Mouse (Mus musculus) mature B cell (primary cell): Measurements from ENCODE around the gene Fgfr2.
"Not testable (repeated sequence)": the region's sequence is repeated elsewhere in the genome, so short reads cannot be mapped to it uniquely, and the experiment has no call there.

Source experiments
- in situ Hi-C: fragments of 300-500 bp; cut with MboI; formaldehyde crosslinking; loops from 2 replicates; pipeline ENCODE4 v1.14.3; 2019

The Fgfr2 gene

DNA sequence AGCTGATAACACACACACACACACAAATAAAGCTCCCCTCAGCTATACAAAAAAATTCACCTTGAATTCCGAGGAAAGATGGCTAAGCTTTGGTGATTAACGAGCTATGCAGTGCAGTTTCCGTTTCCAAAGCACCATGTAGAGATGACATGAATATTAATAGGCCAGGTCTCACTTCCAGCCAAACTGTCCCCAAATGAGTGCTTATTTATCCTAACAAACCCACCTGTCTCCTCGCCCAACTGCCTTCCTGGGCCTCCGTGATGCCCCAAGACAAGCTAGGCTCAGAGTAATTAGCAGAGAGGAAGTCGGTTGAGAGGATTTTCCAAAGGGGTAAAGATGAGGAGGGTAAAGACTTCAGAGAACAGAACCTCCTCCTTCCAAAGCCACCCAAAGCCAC is 2652.1 kb downstream of the Fgfr2 start:
- in situ Hi-C loops: no loop called here

DNA sequence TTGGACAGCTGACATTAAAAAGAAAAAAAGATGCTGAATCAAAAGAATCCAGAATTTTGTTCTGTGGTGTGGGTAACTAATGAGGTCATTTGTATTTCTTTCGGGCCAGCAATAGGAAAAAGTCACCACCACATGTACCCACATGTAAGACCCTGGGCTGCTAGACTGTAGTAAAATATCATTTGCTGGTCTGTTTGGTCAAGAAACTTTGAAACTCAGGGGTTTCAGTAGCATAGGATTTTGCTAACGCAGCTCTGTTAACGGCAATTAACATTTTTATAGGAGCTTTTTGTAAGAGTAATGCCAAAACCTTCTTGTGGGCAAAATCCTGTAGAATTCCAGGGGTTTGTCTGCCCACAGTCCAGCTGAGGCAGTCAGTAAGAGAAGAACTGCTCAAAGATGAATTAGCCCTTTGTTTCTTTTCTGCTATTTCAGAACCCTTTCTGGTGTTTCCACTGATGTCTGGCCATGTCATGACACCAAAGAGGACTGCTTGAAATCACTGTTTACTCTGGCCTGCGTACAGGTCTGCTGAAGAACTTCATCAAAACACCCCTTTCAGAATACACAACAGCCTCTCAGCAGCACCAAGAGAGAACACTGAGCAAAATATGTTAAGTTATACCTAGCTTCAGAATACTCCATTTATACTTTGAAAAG is 2667.4 kb downstream of the Fgfr2 start:
- in situ Hi-C loops: no loop called here

DNA sequence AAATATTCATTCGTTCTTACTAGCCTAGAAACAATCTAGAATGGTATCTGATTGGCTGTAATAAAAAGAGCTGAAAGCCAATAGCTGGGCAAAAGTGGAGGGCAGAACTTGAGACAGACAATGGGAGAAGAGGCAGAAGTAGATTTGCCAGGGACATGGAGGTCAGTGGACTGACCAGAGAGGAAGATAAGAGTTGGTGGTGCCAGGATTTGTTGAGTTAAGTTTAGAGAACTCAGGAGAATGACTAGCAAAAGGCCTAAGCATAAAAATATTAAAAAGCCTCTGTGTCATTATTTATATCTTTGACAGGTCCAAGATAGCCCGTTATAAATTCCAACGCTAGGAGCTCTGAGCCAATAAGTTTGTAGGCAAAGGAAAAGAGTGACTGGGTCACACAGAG is 2668.9 kb downstream of the Fgfr2 start:
- in situ Hi-C loops: no loop called here

DNA sequence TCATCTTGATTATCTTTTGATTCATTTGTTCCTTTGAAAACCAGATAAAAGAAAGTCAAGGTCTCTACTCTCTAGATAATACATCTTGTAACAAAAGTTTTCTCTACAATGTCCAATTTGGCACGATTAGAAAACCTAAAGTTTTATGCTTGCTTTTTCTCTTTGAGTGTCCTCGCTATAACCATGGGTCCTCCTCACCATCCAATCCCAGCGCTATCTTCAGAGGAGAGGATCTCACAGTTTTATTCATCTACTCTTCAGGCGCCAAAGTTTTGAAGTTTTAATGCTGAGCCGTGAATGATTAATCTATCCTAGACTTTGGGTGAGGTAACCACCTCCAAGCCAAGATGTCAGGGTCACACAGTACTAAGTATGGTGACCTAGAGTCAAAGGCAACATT is 2687.4 kb downstream of the Fgfr2 start:
- in situ Hi-C loops: no loop called here

DNA sequence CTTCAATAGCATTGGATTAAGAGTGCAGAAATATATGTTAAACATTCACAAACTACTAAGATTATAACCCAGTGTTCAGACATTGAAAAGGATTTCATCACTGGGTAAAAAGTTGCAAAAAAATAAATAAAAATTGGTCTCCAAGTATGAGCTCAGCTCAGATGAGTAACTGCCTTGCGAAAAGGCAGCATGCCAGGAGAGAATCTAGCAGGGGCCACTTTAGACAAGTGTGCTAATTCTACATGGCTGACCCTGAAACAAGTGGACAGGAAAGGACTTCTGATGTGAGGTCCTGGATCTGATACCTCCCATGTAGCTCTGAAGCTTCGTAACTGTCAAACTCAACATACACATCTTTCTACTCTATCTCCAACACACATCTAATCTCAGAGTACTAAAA is 2691.0 kb downstream of the Fgfr2 start:
- in situ Hi-C loops: no loop called here

DNA sequence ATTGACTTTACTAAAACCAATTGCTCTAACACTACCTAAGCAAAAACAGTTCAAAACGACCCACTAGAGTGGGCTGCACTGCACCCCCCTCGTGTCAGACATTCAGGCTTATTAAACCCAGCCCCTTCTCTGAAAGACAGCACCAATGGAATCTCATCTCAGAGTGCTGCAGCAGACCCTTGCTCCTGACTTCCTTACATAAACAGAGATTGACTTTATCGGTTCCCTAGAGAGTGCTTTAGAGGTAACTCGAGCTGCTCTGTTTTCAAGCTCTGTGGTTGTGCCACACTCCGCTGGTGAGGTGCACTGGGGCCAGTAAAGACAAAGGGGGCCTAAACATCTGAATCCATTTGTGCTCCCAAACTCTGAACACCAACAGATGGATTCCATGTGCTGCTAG is 2696.6 kb downstream of the Fgfr2 start:
- in situ Hi-C loops: no loop called here

DNA sequence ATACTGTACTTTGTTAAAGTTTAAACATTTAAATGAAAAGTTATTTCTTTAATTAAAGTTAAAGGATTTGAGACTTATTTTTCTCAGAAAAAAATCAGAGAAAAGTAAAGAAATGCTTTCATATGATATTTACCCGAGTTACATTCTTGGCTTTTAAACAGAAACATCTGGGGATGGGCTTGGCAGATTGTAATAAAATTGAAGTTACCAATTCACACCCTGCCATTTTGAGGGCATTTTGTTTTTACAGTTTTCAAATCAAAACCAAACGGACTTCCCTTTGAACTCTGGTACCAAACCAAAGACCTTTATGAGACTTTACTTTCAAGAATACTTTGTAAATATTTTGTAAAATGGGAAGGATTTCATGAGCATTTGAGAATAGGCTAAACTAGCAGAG is 2697.2 kb downstream of the Fgfr2 start:
- in situ Hi-C loops: no loop called here

DNA sequence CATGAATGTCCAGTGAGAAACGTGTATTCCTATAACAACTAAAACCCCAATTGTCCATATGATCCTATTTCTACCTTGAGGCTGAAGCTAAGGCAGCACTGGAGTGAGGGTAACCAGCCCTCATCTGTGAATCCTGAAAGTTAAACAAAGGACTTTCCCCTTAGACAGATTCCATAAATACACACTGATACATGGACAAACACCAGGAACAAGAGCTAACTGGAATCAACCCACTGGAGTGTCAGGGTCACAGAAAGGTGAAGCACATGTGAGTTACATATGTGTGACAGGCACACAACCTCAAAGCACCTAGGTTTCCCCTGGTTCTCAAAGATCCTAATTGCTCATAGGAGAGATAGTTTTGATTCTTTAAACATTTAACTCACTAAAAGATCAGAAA is 2703.2 kb downstream of the Fgfr2 start:
- in situ Hi-C loops: no loop called here

DNA sequence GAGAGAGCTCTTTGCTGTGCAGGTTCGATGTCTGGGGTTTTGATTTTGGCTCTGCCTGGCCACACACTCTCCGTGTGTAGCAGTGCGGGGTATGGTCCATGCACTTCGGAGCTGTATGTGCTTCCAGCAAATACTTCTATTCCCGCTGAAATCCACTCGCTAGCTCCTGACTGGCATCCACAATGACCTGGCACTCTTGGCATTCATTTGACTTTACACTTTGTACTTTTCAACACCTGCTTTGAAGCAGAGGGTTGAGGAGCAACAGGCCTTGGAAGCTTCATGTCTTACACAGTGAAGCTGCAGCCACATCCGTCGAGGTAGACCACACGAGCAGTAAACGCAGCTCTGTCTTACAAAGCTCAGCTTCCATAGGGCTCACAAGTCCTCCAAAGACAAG is 2715.5 kb downstream of the Fgfr2 start:
- in situ Hi-C loops: no loop called here

DNA sequence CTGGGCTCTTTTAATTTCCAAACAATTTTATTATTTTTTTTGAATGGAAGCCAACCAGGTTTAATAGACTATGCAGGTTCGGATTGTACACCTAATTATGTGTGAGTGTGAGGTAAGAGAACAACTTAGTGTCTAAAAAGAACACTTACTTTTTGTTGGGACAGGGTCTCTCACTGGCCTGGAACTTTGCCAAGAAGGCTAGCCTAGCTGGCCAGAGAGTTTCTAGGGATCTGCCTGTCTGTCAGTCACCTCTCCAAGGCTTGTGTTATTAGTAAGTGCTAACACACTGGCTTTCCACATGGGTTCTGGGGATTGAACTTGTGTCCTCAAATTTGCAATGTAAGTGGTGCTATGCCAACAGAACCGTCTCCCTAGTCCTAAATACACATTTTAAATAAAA is 2719.8 kb downstream of the Fgfr2 start:
- in situ Hi-C loops: no loop called here

DNA sequence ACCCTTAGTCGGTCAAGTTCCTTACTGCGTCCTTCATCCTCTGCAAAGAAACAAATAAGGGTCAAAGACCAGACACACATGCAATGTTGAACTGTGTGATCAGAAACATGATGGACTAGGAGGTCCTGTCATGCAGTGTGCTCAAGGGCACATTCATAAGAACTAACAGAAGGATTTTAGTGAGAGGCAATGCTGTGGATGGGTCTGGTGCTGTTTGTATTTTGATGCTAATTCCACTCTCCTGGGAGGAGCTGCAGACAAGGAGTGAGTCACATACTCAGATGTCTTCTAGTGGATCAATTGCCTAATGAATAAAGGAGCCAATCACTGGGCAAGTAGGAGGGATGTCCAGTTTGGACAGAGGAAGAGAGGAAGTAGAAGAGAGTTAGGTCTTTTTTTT is 2728.5 kb downstream of the Fgfr2 start:
- in situ Hi-C loops: no loop called here

DNA sequence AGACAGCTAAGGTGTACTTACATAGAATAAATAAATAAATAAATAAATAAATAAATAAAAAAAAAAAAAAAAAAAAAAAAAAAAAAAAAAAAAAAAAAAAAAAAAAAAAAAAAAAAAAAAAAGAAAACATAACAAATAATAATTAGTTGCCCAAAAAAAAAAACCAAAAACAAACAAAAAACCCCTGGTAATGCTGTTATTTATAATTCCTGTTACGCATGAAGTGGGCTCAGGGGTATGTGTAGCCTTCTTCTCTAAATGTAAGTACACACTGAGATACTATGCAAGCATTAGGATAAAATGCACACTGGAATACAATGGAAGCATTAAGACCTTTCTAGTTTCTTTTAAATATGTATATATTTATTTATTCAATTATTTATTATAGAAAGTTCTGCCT is 2733.1 kb downstream of the Fgfr2 start:
- in situ Hi-C loops: not testable (repeated sequence)

DNA sequence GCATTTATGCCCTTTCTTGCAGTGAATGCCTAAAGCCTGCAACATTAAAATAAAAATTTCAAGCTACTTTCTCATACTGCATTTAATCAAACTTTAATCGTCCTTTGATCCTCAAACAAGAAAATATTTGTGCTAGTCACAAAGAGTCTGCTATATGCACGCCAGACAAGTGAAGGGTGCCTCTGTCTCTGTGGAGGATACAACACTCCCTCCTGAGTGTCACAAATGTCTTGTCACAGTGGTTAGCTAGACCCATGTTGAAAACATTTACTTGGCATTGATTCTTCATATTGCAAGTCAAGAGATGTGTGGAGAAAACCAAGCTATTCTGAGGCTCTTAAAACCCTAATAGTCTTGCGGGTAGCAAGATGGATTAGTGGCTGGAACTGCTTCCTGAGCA is 2736.8 kb downstream of the Fgfr2 start:
- in situ Hi-C loops: no loop called here

DNA sequence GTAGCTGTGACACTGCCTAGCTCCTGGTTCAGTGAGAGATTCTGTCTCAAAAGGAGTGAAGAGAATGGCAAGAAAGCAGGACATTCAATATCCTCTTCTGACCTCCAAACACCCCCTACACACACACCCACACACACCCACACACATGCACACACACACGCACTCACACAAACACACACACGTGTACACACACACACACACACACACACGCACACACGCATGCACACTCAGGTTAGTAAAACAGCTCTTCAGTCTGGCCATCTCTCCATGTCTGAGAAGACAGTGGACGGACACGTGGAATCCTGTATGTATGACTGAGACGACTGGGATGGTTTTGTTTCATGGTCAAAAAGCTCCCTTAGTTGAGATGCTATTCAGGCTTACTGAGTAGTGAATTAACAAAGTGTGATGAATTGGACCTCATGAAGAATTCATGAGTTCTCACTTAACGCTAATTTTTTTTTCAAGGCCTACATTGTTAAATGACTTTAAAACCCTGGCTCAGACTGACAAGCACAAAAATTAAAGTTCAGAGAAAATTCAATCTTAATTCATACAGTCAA is 2737.3 kb downstream of the Fgfr2 start:
- in situ Hi-C loops: no loop called here

DNA sequence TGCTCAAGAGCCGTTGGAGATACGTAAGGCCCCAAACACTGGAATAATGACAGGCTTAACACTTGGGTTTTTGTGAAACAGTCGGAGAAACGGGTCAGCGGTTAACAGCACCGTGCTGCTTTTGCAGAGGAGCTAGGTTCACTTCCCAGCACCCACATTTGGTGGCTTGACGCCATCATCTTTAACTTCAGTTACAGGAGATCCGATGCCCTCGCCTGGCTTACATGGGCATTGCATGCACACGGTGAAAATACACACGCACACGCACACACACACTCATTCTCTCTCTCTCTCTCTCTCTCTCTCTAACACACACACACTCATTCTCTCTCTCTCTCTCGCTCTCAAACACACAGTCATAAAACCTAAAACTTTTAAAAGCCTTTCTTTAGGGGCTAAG is 2741.0 kb downstream of the Fgfr2 start:
- in situ Hi-C loops: no loop called here

DNA sequence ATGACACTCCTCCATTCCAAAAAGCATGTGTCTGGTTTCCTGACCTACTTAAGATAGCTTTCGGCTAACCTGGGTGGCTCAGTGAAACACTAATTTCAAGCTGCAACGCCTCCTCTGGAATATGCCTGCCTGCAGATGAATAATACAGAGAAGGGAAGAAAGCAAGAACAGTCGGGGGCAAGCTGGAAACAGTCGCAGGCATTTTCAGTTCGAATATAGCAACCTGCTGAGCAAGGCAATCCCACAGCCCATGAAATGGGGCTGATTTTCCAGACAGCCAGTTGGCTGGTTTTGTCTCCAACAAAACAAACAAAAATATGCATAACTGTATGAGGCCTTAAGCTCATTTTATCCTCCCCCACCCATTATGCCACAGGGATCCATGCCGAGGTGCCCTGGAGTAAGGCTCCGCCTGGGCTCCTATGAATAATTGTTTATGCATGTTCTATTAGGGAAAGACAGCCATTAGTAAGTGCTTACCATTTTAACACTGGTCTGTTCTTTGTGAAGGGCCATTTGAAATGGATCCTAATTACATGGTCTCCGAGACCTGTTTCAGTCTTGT is 2741.7 kb downstream of the Fgfr2 start:
- in situ Hi-C loops: no loop called here

DNA sequence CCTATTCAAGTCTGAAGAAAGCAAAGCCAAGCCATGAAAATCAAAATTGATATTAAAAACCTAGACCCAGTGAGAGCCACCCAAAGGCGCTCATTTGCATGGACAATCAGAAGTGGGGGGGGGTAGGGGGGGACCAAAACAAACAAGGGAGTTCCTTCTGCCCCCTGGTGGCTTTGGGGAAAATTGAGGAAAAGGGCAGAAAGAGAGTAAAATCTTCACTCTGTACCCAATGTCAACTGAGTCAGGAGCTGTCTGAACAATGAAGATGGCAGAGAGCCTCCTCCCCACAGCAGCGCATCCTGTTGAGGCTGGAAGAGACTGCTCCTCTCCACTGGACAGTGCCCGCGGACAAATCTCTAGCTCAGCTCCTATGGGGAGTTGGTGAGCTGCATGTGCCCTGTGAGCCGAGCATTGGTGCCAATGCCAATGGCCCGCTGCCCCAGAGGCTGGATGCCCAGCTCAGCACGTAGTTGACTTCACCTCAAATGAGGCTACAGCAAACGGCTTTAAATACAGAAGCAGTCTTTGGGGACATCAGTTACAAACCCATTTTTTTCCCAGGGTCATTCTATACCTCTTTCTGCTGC is 2742.3 kb downstream of the Fgfr2 start:
- in situ Hi-C loops: no loop called here

DNA sequence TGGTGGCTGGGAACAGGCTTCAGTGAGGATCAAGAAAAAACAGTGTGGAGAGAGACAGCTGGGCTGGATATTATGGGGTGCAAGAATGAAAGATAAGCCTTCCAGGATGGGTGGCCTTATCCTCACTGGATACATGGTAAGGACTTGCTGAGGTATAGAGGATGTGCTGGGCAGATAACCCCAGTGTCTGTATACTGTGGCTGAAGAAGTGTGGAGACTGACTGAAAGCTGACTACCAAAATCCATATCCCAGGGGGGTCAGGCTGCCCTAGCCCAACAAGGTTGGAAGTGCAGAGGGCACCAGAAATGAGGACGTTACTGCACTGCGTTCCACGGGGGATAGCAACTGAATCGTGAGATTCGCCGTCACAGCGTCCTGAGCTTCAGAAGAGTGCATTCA is 2742.8 kb downstream of the Fgfr2 start:
- in situ Hi-C loops: no loop called here

DNA sequence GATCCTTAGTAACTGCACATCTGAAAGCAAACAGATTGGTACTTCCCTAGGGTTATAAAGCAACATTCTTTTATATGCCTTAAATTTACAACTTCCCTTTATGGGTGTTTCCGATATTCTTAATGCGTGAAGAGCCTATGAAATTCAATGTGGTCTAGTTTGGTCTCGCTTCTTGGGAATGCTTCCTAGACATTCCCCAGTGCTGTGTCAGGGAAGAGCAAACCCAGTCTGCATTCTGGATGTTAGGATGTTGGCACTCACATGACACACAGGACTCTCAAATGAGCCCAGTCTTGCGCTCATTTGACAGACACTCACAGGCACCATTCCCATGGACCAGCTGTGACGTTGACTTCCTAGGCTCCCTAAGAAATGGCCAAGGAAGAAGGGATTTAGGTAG is 2743.3 kb downstream of the Fgfr2 start:
- in situ Hi-C loops: no loop called here

DNA sequence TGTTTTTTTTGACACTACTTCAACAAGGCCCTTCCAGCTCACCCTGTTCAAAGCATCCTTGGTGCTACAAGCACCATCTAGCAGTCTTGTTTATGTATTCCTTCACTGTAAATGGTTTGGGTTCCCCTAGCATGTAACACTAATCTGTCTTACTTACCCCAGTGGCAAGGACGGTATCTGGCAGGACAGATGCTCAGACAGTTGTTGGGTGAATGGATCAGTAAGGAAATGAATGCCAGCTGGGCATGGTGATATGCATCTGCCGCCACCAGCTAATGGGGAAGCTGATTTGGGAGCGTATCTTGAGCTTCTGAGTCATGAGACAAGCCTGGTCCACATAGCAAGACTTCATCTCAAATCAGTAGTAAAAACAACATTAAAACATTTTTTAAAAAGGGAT is 2744.8 kb downstream of the Fgfr2 start:
- in situ Hi-C loops: no loop called here

DNA sequence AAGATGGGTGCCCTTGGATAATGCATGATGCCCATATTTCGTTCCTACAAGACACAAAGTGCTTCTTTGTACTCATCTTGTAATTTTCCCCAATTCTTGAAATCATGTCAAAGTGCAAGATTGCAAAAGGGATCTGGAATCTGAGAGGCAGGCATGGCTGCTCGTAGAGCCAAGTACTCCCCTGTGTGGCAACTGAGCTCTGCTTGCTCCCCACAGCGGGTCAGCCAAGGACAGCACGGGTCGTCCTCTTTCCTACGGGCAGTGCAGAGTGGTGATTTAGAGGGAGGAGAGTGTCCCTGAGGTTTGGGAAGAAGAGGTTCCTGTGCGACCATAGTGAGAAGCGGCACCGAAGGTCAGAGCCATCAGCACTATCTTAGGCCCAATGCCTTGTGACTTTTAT is 2748.8 kb downstream of the Fgfr2 start:
- in situ Hi-C loops: no loop called here

DNA sequence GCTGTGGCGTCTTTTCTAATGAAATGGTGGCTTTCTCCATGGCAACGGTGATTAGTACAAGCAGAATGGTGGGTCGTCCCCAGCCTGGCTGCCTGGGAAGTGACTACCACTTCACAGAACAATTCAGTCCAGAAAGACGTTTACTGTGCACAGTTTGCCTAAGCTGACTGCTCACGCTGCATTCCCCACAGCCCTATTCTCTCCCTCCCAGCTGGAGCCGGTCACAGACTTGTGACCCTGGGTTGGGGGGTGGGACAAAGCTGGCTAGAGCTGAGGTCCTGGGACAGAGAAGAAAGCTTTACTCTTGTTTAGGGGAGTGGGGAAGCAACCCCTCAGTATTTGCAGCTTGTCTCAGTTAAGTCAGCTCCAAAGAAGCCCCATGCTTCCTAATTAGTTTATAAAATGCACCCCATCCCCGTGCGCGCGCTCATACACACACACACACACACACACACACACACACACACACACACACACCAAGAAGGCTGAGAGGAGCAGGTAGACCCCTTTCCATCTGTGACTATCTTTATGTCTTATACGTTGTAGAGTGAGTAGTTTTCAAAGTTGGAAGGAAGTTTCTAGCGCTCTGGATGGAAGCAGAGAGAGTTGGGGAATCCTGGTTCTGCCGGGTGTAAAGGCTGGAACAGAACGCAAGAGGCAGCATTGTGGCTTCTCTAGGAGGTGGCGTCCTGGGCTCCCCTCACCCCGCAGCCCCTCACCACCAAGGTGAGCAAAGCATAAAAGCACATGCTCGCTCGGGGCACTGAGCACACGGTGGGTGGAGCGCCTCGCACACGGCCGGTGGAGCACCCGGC is 2754.1 kb downstream of the Fgfr2 start:
- in situ Hi-C loops: no loop called here
